Mouse (Mus musculus): ENCODE measurements around the gene Slc22a19. TPM values are rescaled to one million over a fixed set of nuclear protein-coding genes. Genes with fewer than 3 reads are reported as not detected.

Slc22a19 gene
- not detected in 2 replicates for polyA plus RNA-seq (2015; fragmentation: Nextera tagmentation; extraction: Ambion mirVana)

DNA sequence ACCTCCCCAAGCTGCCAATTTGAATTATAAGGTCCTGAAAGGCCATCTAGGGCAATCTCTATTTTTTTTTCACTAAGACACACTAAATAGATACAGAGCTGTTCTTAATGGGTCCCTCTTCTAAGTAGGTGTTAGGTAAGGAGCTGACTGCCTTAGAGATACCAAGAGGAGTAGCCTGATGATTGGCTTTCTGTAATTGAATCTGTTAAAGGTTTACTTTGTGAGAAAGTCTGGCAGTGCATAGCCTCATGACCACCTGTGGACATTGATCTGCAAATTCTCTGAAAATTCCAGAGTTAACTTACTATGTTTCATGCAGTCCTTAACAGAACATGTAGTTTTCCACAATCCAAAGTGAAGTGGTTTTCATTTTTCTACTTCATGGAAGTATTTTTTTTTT, at the start of gene Slc22a19:
Gene Slc22a19 (minus strand): TSS at position 163 of the 400 bp plus-strand sequence.

Other genes starting within 250 kb of the Slc22a19 start
- 103 and 107 TPM in 2 replicates for gene Rtn3, start 228.0 kb downstream of the Slc22a19 start, polyA plus RNA-seq (2015; fragmentation: Nextera tagmentation; extraction: Ambion mirVana)
- 25.3 and 27.3 TPM in 2 replicates for gene Atl3, start 217.3 kb downstream of the Slc22a19 start, polyA plus RNA-seq (2015; fragmentation: Nextera tagmentation; extraction: Ambion mirVana)
- gene Pla2g16, start 153.9 kb downstream of the Slc22a19 start, polyA plus RNA-seq (2015; fragmentation: Nextera tagmentation; extraction: Ambion mirVana) = 12.4 and 13.4 TPM in 2 replicates
- gene Lgals12, start 104.1 kb downstream of the Slc22a19 start, polyA plus RNA-seq (2015; fragmentation: Nextera tagmentation; extraction: Ambion mirVana) = 0.21 and 0.33 TPM in 2 replicates
- gene Hrasls5, start 98.8 kb downstream of the Slc22a19 start, polyA plus RNA-seq (2015; fragmentation: Nextera tagmentation; extraction: Ambion mirVana) = not detected in 2 replicates
- gene Slc22a26, start 91.4 kb upstream of the Slc22a19 start, polyA plus RNA-seq (2015; fragmentation: Nextera tagmentation; extraction: Ambion mirVana) = not detected in 2 replicates